ENCODE assay signal across 9 mouse cellular contexts in the genomic region with DNA sequence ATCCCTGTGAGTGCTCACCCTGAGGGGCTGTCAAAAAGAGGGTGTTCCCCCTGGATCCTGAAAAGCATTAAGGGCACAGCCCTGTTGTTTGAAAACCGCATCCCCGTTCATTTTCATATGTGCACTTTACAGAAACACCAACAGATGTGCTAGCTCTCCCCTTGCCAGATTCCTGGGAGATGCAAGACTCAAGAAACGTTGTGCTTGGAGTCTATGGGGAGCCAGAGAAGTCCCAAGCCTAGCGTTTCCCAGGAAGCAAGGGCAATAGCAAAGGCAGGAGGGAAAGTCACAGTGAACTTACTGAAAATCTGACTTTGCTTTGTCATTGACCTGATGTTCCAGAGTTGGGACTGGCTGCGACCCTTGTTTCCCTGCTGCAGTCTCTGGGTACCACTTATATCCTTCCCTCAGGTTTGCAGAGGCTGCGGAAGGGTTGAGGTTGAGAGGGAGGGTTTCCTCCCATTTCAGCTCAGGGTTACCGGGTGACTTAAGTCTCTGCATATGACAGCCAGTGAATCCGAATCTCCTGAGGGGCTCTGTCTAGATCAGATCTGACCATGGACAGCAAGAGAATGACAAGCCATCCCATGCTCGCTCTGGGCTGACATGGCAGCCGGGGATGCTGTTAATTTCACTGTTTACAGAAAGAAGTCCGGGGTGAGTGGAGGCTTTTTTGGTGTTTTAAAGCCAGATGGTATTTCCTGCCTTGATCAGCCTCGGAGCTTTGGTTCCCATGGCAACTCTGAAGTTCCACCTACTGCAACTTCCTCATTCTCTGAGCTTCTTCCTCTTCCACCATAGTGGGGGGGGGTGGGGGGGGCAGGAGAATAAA. TPM values are rescaled to one million over a fixed set of nuclear protein-coding genes. Genes with fewer than 3 reads are reported as not detected.
DNase-seq lines count a peak whose midpoint lies in the region; ATAC-seq and TF ChIP-seq lines count a peak whose summit lies in the region.
"Had no signal": no experiment of that assay in that cellular context is flagged by ENCODE, and none has a peak within 500 bp of the region (broad histone marks: within the 10 kb centered on the region; RNA-seq: fewer than 3 reads in every experiment).

No protein-coding gene starts in this region.

- H3K79me2 ChIP-seq in heart, adult 2 months (replicated peaks; ENCODE audit: control insufficient read depth, insufficient read depth, low read length) = no peaks in the 10 kb centered on the region

- H3K9me3 ChIP-seq in hindbrain, embryonic 16.5 days (ENCODE audit: control insufficient read depth, low read length) = no peaks in the 10 kb centered on the region

- DNase-seq in heart, adult 2 months = peak; percentile 35 to 66
- no peak for DNase-seq in heart, postnatal 25 days (ENCODE audit: low spot score)
- peak; percentile 36 to 55 for DNase-seq in left cerebral cortex, postnatal 36 days (ENCODE audit: low spot score in 2 of 2)
- peak; percentile 86 for DNase-seq in naive thymus-derived CD4-positive, alpha-beta T cell, adult 2 months (ENCODE audit: low read depth)
- no peak for DNase-seq in ovary, postnatal 10 days (ENCODE audit: low spot score)
- no peak for DNase-seq in urinary bladder, postnatal 14 days (ENCODE audit: low spot score)

- TF ChIP-seq POLR2A in heart, adult 2 months (IDR thresholded peaks at IDR 0.05; ENCODE audit: insufficient read depth, low read depth, low read length) = no peak
- no peak for TF ChIP-seq POLR2A in cortical plate, adult 2 months (IDR thresholded peaks at IDR 0.05; ENCODE audit: extremely low read depth, insufficient read depth, low read length)

- no peak overlapping the region for H3K27ac ChIP-seq in heart, adult 2 months
- peak overlapping the region; percentile 26; the same call in 1 of the 2 replicates for H3K27ac ChIP-seq in cortical plate, adult 2 months (ENCODE audit: insufficient read depth, low read length)
- H3K27ac ChIP-seq in hindbrain, embryonic 16.5 days (ENCODE audit: low read depth, low read length) = peak overlapping the region; percentile 40

- no peak for TF ChIP-seq CTCF in heart, adult 2 months (IDR thresholded peaks at IDR 0.05)
- no peak for TF ChIP-seq CTCF in cortical plate, adult 2 months (IDR thresholded peaks at IDR 0.05; ENCODE audit: extremely low read depth, insufficient read depth, low read length)

- H3K4me2 ChIP-seq in hindbrain, embryonic 16.5 days (ENCODE audit: low read length) = peak overlapping the region; percentile 16; the same call in 1 of the 2 replicates

- 30% methylated on average over 12 of the region's 12 CpGs for WGBS in heart, adult 2 months
- 48% methylated on average over 12 of the region's 12 CpGs for WGBS in hindbrain, embryonic 16.5 days

- TF ChIP-seq EP300 in heart, adult 2 months (IDR thresholded peaks at IDR 0.05; ENCODE audit: insufficient read depth, low read depth, low read length) = no peak

- H3K9ac ChIP-seq in heart, adult 2 months (ENCODE audit: low read depth, low read length) = no peak overlapping the region
- no peak overlapping the region for H3K9ac ChIP-seq in hindbrain, embryonic 16.5 days (ENCODE audit: low read depth, low read length)

- peak; percentile 63 for ATAC-seq in hindbrain, embryonic 16.5 days
- ATAC-seq: Patski had no signal

- H3K36me3 ChIP-seq in heart, adult 2 months (ENCODE audit: control insufficient read depth, insufficient read depth, low read length) = no peaks in the 10 kb centered on the region
- no peaks in the 10 kb centered on the region for H3K36me3 ChIP-seq in hindbrain, embryonic 16.5 days (ENCODE audit: control insufficient read depth, insufficient read depth, low read length)

- H3K27me3 ChIP-seq in heart, adult 2 months (ENCODE audit: control insufficient read depth, insufficient read depth, low read length) = no peaks in the 10 kb centered on the region
- H3K27me3 ChIP-seq in hindbrain, embryonic 16.5 days (replicated peaks; ENCODE audit: control insufficient read depth, insufficient read depth, low read length) = no peaks in the 10 kb centered on the region
- H3K27me3 ChIP-seq: Patski had no signal

- H3K4me3 ChIP-seq in heart, adult 2 months = peak overlapping the region; percentile 26; the same call in 1 of the 2 replicates
- H3K4me3 ChIP-seq in cortical plate, adult 2 months (ENCODE audit: insufficient read depth, low read length) = no peak overlapping the region
- no peak overlapping the region for H3K4me3 ChIP-seq in hindbrain, embryonic 16.5 days (ENCODE audit: low read length)

- H3K4me1 ChIP-seq in heart, adult 2 months (ENCODE audit: control insufficient read depth, insufficient read depth, low read length) = peaks cover 8% of the 10 kb centered on the region
- H3K4me1 ChIP-seq in cortical plate, adult 2 months (ENCODE audit: control insufficient read depth, insufficient read depth, low read length) = peaks cover 12% of the 10 kb centered on the region
- H3K4me1 ChIP-seq in hindbrain, embryonic 16.5 days (ENCODE audit: control insufficient read depth, insufficient read depth, low read depth, low read length) = peaks cover 14% of the 10 kb centered on the region

- intact Hi-C loops in heart, adult 2 months (cut with DNase I) = no loop called here
- intact Hi-C loops in heart, postnatal 25 days (cut with DNase I) = no loop called here
- intact Hi-C loops in left cerebral cortex, postnatal 36 days (cut with DNase I) = no loop called here

RNA-seq across cellular contexts. Expression of a gene that starts 18.9 kb away (rescaled TPM):
- under 1 TPM in 1 of 2 experiments, not detected in 1; 0.09 TPM for total RNA-seq in heart, adult 2 months (2021)
- 0.03 and 0.18 TPM in 2 replicates for polyA plus RNA-seq in heart, adult 2 months (2012; rRNA removed)
- under 1 TPM in 1 of 2 experiments, not detected in 1; 0.11 TPM for total RNA-seq in heart, postnatal 25 days (2021)
- 138 and 139 TPM in 2 replicates for polyA plus RNA-seq in cortical plate, adult 2 months (2012; rRNA removed)
- polyA plus RNA-seq in hindbrain, embryonic 16.5 days (2015; fragmentation: Nextera tagmentation; extraction: Ambion mirVana) = 11.0 and 13.3 TPM in 2 replicates
- 100 to 1,000 TPM; 253 to 276 TPM for total RNA-seq in left cerebral cortex, postnatal 36 days (2021)
- polyA plus RNA-seq: Patski had no signal

RNA-seq across cellular contexts. Expression of a gene that starts 46.6 kb away (rescaled TPM):
- total RNA-seq in heart, adult 2 months (2021) = 1 to 10 TPM; 2.8 to 3.4 TPM
- polyA plus RNA-seq in heart, adult 2 months (2012; rRNA removed) = 3.3 and 3.5 TPM in 2 replicates
- total RNA-seq in heart, postnatal 25 days (2021) = 1 to 10 TPM; 3.5 to 3.6 TPM
- polyA plus RNA-seq in cortical plate, adult 2 months (2012; rRNA removed) = 18.4 and 20.7 TPM in 2 replicates
- 3.0 and 4.1 TPM in 2 replicates for polyA plus RNA-seq in hindbrain, embryonic 16.5 days (2015; fragmentation: Nextera tagmentation; extraction: Ambion mirVana)
- total RNA-seq in left cerebral cortex, postnatal 36 days (2021) = 10 to 100 TPM; 14.7 to 21.2 TPM

Comparison
In these comparisons a context has a peak if more than half of its experiments do, and no peak if none do; other contexts are left out.
1. DNase-seq: peak in heart, adult 2 months (2 of 2), left cerebral cortex, postnatal 36 days (2 of 2) and naive thymus-derived CD4-positive, alpha-beta T cell, adult 2 months (single experiment); none in heart, postnatal 25 days (single experiment), ovary, postnatal 10 days (single experiment) and urinary bladder, postnatal 14 days (single experiment).
2. RNA of a gene that starts 18.9 kb away (total RNA-seq): 253 to 276 TPM in left cerebral cortex, postnatal 36 days; 0.09 TPM in heart, adult 2 months and 0.11 TPM in heart, postnatal 25 days; every median in the first group is over 100 times any median in the second.